Mouse (Mus musculus) gastrocnemius, adult 2 months (tissue): ENCODE results near the gene Diras2. TPM values are rescaled to one million over a fixed set of nuclear protein-coding genes. Genes with fewer than 3 reads are reported as not detected.
"Not testable (repeated sequence)": the region's sequence is repeated elsewhere in the genome, so short reads cannot be mapped to it uniquely, and the experiment has no call there.

ENCODE experiments used
- DNase-seq: peaks from one replicate; pipeline ENCODE4 v3.0.0; 2022
- H3K27ac ChIP-seq: fragments of 200-600 bp; 2 replicates; pipeline ENCODE4 v1.8.1; 2022; ENCODE audit warnings: mild to moderate bottlenecking
- H3K4me3 ChIP-seq: fragments of 200-600 bp; 2 replicates; pipeline ENCODE4 v1.8.1; 2022; ENCODE audit warnings: mild to moderate bottlenecking, moderate library complexity
- CTCF ChIP-seq: fragments of 200-600 bp; IDR thresholded peaks from 2 replicates; pipeline ENCODE4 v1.8.1; 2022; ENCODE audit warnings: antibody characterized with exemption, mild to moderate bottlenecking, moderate library complexity
- intact Hi-C: fragments of 180-260 bp; cut with DNase I; formaldehyde crosslinking; loops from one replicate; pipeline ENCODE4 v1.15.1; 2025
- total RNA-seq, 2 experiments: library from RNA; stranded (reverse); gene quantifications; 2 replicates each; pipeline ENCODE4 v1.2.3; 2021

Gene Diras2
- total RNA-seq, 2 experiments from 2014 or later = 0.06 TPM; not detected in 1

GRCm38 (mm10) chr13:52524313-52524712, 6.8 kb downstream of the Diras2 start:
- no peak overlapping the region for H3K4me3 ChIP-seq

GRCm38 (mm10) chr13:52521176-52521575, 9.9 kb downstream of the Diras2 start:
- TF ChIP-seq CTCF = no peak
- intact Hi-C loops = no loop called here
- Histone ChIP-seq H3K27ac (no peak overlapping the region), H3K4me3 (no peak overlapping the region)
- no peak for DNase-seq

More at GRCm38 (mm10) chr13:52524313-52524712, 6.8 kb downstream of the Diras2 start:
- TF ChIP-seq CTCF = no peak
- DNase-seq = no peak
- intact Hi-C loops = no loop called here
- H3K27ac ChIP-seq = no peak overlapping the region

GRCm38 (mm10) chr13:52519425-52519824, 11.7 kb downstream of the Diras2 start:
- intact Hi-C loops = no loop called here

GRCm38 (mm10) chr13:52518377-52518776, 12.7 kb downstream of the Diras2 start:
- no peak for DNase-seq
- Histone ChIP-seq H3K27ac (no peak overlapping the region), H3K4me3 (no peak overlapping the region)
- intact Hi-C loops = no loop called here
- no peak for TF ChIP-seq CTCF

More at GRCm38 (mm10) chr13:52519425-52519824, 11.7 kb downstream of the Diras2 start:
- Histone ChIP-seq H3K27ac (no peak overlapping the region), H3K4me3 (no peak overlapping the region)
- TF ChIP-seq CTCF = no peak
- no peak for DNase-seq

GRCm38 (mm10) chr13:52517021-52517420, 14.1 kb downstream of the Diras2 start:
- no peak for DNase-seq
- intact Hi-C loops = no loop called here
- no peak for TF ChIP-seq CTCF
- Histone ChIP-seq H3K27ac (no peak overlapping the region), H3K4me3 (no peak overlapping the region)

- no peak overlapping the region for H3K27ac ChIP-seq
- no peak overlapping the region for H3K4me3 ChIP-seq
- no peak for TF ChIP-seq CTCF
- DNase-seq = no peak
- intact Hi-C loops = no loop called here
These were observed 14.5 kb downstream of the Diras2 start for GRCm38 (mm10) chr13:52516561-52516960.

- no peak for DNase-seq
- TF ChIP-seq CTCF = no peak
- intact Hi-C loops = no loop called here
- Histone ChIP-seq H3K4me3 (no peak overlapping the region), H3K27ac (no peak overlapping the region)
These were observed 15.0 kb downstream of the Diras2 start for GRCm38 (mm10) chr13:52516051-52516450.

- TF ChIP-seq CTCF = no peak
- no peak for DNase-seq
- Histone ChIP-seq H3K4me3 (no peak overlapping the region), H3K27ac (no peak overlapping the region)
- intact Hi-C loops = no loop called here
These were observed 17.5 kb downstream of the Diras2 start for GRCm38 (mm10) chr13:52513554-52513953.

- TF ChIP-seq CTCF = no peak
- intact Hi-C loops = no loop called here
- Histone ChIP-seq H3K27ac (no peak overlapping the region), H3K4me3 (no peak overlapping the region)
- no peak for DNase-seq
These were observed 18.7 kb downstream of the Diras2 start for GRCm38 (mm10) chr13:52512356-52512755.

- no peak for DNase-seq
- TF ChIP-seq CTCF = no peak
- H3K4me3 ChIP-seq = no peak overlapping the region
- intact Hi-C loops = no loop called here
- no peak overlapping the region for H3K27ac ChIP-seq
These were observed 20.8 kb downstream of the Diras2 start for GRCm38 (mm10) chr13:52510172-52510880.

GRCm38 (mm10) chr13:52507460-52508293, 23.4 kb downstream of the Diras2 start:
- H3K27ac ChIP-seq = no peak overlapping the region
- intact Hi-C loops = no loop called here

GRCm38 (mm10) chr13:52506822-52507221, 24.3 kb downstream of the Diras2 start:
- H3K27ac ChIP-seq, DNase-seq, intact Hi-C loops, H3K4me3 ChIP-seq: not testable (repeated sequence)

More at GRCm38 (mm10) chr13:52507460-52508293, 23.4 kb downstream of the Diras2 start:
- no peak for DNase-seq
- no peak for TF ChIP-seq CTCF
- H3K4me3 ChIP-seq = no peak overlapping the region

GRCm38 (mm10) chr13:52505683-52506285, 25.3 kb downstream of the Diras2 start:
- DNase-seq, intact Hi-C loops, H3K27ac ChIP-seq, H3K4me3 ChIP-seq: not testable (repeated sequence)
